Mouse (Mus musculus) urinary bladder, postnatal 36 days (tissue): Measurements from ENCODE around the gene Supt20.

ENCODE experiments used
- DNase-seq, 2 experiments: peaks; one replicate each; pipeline ENCODE4 v3.0.0; 2022; ENCODE audit warnings: low spot score in 2 of 2, mixed read lengths in 1 of 2

Gene Supt20

DNA sequence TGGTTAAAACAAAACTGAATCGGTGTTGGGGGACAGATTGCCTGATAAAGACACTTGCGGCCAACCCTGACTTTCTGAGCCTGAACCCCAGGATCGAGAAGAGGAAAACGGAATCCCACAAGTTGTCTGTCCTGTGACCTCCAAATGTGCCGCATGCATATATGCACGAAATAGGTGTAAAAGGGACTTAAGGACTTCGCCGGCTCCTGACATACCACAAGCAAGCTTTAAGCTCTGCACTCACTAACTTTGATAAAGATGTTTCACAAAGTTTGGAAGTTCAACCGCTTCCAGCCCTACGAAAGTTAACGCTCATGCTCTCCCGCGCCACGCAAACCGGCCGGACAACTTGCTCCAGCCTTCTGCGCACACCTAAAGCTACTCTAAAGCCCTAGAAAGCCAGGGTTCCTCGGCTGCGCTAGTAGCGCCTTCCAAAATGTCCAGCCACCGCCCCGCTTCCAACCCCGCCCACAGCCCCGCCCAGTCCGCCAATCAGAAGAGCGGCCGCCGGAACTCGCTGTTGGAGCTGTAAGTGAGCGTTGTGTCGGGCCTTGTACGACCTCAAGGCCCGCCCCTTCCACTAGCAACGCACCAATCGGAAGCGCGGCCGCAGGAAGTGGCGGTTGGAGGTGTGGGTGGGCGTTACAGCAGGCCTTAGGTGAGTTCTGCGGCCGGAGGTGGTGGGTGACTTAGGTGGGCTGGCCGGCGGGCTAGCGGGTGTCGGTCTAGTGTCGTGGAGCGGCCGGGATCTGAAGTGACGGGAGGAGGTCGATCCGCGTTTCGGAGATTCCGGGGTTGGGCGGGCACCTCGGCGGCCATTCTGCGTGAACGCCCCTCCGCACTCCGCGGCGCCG, at the start of gene Supt20:
Supt20 (plus strand) TSS at position 606 of the 854 bp plus-strand sequence.
- DNase-seq = peak; percentile 86 to 91

DNA sequence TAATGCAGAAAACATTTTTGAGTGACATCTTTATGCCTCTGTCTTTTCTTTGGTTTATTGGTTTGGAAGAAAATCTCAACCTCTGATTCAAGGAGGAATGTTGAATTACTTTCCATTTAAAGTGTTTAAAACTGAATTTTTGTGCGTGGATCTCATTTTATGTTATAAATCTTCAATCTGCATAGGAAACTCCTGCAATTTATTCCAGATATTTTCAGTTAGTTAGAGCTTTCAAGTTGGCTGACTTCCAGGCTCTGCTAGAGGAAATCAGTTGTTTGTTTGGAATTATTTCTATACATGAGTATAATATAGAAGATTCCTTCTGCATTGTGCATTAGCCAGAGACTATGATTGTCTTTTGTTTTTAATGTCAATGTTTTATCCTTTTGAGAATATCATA, 49.8 kb upstream of the Supt20 start:
- no peak for DNase-seq

DNA sequence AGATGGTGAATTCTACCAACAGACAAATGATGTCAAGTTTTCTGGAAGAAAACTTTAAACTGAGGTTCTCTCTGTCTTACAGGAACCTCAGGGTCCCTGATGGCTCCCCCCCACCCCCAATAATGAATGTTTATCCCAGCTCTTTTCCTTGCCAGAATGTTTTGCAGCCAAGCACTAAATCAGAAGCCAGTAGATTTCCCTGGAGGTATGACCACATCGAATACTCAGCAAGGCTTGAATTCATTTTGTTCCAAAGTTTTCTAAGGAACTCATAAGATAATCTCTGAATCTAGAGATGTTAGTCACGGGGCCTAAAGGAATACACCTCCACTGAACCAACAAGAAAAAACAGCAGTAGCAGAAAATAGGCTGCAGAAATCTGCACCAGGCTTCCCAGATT, 45.0 kb upstream of the Supt20 start:
- DNase-seq = peak in 1 of 2 experiments; percentile 15

DNA sequence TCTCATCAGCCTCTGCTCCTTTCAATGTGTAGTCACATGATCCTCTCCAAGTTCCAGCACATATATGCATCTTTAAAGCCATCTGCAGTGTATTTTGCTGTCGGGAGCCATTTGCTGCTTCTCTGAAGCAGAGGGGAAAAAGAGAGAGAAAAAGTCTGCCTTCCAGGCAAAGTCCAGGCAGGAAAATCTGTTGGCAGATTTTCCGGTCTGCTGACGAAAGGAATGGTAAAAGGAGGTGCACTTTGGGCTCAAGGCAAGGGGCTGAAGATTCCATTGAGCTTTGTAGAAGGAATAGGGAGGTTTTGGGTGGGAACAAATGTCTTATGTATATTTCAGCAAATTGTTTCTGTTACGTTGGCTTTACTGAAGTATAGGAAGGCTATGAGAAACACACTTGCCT, 41.0 kb upstream of the Supt20 start:
- no peak for DNase-seq

DNA sequence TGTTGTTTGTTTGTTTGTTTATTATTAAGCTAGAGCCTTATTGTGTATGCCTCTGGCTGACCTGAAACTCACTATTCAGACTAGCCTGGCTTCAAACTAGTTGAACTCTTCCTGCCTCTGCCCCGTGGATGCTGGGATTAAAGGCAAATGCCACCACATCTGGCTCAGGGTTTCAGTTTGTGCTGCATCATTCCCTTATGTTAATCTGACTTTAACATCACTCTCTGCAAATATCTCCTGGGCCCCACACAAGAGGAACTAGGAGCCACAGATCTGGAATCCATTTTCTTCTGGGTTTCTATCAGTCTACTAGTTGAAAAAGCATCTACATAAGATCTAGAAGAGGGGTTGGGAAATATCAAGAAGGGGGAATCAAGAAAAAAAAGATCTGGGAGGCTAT, 38.4 kb upstream of the Supt20 start:
- no peak for DNase-seq

DNA sequence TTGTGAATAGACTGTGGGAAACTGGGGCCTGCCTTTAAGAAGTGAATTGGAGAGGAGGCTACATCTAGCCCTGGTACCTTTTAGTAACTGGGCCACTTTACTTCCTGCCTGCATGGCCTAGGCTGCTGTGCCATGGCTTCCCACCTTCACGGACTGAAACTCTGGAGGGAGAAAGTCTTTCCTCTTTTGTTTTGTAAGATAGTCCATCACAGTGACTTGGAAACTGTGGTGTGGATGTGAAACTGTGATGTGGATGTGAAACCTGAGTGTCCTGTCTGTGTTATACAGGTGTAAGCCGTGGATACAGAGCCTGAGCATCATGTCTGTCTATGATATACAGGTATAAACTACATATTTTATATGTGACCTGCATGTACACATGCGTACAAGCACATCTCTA, 35.5 kb upstream of the Supt20 start:
- DNase-seq = no peak

DNA sequence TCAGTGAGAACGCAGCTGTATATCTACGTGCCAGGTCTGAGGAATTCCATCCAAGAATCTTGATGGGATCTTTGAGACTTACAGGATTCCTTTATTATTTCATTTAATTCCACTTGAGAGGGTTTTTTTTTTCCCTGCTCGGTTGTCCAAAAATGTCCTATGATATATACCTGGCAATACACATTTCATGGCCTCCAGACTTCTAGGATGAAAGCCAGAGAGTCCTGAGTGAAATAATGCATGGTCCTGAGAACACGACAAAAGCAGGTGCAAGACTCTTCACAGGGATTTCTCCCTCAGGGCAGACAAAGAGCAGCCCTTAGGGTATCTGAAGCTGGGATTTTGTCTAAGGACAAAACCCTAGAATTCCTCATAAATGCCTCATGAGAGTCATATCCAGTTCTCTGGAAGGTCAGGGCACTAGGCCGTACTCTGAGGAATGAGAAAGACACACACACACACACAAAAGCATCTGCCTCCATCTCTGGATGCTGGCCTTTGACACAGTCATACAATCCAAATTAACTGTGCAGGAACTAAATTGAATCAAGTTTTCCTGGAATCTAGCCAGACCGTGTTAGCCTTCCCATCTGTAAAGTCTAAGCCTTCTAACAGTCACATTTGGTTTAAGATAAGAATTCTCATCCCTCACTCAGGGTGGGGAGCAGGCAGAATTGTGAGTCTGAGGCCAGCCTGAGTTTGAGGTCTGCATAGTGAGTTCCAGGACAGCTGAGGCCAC, 34.5 kb upstream of the Supt20 start:
- DNase-seq = no peak

DNA sequence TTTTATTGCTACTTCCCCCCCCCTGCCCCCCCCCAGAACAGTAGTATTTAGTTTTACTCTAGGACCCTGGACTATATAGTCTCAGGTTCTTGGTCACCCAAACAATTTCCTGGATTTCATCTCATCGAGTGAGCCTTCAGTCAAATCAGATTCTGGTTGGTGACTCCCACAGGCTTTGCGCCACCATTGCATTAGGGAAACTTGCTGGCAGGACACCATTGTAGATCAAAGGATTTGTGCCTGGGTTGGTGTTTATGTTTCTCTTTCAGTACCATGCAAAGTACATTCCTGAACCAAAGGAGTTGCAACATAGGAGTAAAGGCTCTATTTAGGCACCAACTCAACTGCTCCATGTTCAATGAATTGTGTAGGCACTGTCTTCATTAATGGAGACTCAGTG, 32.9 kb upstream of the Supt20 start:
- no peak for DNase-seq

DNA sequence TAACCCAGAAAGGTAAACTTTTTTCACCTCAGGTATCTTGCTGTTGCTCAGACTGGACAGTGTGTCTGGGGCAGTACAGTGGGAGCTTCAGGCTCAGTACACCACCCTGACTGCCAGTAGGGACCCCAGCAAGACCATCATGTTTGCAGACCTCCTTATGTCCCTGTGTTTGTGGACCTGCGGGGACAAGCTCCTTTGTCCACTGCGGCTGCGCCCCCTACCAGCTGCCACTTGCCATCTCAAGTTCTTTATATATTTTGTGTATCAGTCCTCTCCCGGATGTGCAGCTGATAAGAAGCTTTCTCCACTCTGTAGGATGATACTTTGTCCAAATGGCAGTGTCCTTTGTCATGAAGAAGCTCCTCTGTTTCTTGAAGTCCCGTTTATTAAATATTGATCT, 30.2 kb upstream of the Supt20 start:
- no peak for DNase-seq

DNA sequence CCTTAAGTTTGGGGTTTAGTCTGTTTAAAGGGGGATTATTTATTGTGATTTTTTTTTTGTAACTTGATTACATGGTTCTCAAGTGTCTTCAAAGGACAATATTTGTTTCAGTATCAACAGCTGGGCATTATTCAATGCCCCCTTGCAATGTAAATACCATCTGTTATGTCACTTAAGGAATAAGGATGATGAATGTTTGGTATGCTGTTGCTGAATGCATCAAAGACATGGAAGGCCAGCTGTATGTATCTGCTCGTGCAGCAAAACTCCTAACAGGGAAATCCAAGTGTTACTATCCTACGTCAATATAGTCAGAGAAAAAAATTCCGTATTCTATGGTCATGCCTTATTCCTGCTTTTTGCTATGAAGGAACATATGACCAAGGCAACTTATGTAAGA, 24.5 kb upstream of the Supt20 start:
- no peak for DNase-seq

DNA sequence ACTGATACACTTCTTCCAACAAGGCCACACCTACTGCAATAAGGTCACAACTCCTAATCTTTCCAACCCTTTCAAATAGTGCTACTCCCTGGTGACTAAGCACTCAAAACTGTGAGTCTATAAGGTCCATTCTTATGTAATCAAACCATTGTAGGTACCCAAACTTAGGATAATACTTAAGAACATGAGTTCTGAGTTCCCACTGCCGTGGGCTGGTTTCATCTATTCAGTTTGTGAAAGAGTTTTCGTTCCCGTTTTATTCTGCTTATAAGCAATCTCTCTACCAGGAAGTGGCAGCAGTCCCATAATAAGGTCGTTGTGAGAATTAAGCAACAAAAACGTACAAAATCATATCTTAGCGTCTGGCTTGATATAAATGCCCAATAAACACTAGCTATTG, 23.9 kb upstream of the Supt20 start:
- DNase-seq = no peak

DNA sequence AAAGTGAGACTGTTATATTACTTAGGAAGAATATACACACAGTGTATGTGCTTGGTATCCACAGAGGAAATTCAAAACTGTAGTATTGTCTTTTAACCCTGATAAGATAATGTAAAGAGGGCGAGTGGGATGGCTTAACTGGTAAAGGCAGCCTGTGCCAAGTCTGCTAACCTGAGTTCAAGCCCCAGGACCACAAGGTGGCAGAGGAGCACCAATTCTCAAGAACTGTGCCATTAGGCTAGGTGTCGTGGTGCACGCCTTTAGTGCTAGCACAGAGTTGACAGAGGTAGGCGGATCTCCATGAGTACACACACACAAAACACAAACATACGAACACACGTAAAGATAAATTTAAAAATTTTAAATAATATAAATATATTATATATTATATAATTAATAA, 23.0 kb upstream of the Supt20 start:
- DNase-seq = no peak

DNA sequence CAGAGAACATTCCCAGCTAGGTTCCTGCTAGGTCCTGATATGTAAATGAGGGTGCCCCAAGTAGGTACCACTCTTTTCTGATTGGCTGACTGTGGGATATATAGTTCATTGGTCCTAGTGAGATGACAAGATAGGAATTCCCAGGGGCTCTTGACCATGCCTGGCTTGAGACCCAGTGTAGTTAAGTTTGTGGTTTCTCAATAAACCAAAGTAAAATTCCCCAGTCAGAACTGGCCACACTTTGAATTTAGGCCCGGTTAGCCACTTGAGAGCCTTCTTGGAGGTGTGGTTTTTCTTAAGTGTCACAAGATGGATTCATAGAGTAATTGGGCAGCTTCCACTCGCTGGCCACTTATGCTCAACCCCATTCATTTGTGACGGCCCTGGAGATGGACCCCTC, 20.5 kb upstream of the Supt20 start:
- DNase-seq = no peak

DNA sequence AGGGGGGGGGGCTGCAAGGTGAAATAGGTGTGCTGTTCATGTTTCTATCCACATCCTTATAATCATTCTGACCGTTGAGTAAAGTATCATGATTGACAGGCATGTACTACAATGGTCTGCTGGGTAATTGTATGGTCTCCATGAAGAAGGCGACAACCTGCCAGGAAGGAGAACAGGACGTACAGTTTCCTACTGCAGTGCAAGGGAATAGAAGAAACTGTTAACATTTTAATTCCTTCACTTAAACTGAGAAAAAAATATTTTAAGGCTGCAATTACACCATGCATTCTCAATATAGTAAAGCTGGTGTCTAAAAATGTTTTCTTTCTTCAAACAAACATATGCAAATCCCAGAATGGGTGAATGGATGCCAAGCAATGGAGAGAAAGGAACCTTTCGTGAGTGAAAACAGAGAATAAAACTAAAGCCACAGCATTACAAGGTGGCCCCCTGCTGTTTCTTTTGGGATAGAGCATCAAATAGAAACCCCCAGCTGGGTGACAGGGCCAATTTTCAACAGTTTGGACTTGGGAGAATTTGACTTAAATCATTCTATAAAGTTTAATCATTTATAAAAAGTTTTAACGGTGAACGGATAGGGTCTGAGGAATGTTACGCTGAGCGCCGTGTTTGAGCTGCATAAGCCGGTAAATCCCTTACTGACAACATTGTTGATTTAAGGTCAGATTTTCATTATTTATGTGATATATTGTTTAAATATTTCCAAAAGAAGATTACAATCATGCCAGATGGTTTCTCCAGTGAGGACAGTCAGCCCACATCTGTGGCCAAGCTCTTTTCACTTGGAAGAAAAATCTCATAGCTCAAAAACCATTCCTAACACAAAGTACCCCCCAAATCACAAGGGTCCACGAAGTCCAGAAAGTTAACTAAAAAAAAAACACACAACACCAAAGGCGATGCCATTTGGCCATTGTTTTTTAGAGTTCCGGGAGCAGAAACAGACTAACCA, 19.8 kb upstream of the Supt20 start:
- no peak for DNase-seq

DNA sequence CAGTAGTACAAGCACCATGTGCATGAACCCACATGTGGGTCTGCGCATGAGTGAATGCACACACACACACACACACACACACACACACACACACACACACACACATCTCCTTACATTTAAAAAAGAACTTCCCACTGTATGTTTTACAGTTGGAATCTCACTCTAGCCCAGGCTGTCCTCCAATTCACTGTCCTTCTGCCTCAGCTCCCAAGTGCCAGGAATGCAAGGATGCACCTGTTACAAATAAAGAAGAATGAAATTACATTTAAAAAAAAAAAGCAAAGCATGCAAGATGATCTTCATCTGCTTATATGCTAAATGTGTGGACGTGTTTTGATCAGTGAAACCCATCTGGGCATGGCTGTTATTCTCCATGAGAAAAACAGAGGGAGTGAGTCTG, 15.8 kb upstream of the Supt20 start:
- no peak for DNase-seq

DNA sequence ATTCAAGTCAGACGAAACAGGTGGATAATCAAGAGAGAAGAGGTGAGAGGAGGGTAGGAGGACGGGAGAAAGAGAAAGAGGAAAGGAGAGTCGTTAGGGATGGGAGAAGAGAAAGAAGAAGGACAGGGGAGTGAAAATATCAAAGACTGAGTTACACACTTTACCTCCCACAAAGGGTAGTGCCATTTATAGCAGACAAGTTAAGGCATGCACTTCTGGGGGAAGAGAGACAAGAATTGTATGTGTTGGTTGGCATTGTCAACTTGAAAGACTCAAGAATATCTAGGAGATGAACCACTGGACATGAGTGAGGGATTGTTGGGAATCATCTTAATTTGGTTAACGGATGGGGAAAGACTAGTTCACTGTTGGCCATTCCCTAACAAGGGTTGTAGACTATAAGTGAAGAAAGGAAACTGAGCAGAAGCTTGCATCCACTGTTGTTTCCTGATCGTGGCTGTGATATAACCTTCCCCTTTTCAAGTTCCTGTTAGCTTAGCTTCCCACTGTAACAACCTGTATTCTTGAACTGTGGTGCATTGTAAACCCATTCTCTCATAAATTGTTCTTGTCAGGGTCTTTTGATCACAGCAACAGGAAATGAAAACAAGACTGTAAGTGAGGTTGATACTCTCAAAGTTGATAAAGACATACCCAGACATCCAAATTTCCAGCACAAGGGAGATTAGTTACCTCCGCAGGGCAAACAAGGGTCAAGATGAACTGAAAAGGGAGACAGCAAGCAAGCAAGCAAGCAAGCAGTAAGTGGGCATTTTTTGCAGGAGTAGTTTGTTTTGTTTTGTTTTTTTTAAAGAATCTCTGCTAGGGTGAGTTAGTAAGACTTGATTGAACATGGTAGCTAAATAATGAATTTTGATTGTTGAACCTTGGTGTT, 11.1 kb upstream of the Supt20 start:
- DNase-seq = no peak

DNA sequence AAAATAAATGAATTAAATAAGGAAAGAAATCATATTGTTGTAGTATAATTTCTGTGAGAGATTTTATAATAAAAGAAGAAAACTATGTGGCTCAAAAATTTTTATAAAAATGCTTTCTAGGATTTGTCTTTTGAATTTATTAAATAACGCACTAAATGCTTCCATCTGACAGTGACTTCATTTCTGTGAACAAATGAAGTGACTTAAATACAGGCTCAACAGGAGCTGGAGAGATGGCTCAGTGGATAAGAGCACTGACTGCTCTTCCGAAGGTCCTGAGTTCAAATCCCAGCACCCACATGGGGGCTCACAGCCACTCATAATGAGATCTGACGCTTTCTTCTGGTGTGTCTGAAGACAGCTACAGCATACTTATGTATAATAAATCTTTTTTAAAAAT, 7.4 kb upstream of the Supt20 start:
- DNase-seq = no peak

DNA sequence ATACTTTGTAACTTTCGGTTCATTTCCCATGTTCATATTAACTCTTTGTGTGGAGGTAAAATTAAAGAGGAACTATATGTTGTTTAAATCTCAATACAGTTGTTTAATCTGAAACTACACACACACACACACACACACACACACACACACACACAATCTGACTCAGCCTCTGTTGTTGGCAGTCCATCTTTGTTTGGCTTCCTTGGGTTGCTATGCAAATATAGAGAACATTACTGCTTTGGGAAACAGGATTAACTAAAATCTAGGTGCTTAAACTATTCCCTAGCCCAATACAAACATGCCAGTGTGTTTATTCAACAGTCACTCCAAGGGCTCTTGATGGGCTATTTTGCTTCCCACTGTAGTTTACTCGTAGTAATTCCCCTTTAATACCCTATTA, 5.4 kb upstream of the Supt20 start:
- no peak for DNase-seq

DNA sequence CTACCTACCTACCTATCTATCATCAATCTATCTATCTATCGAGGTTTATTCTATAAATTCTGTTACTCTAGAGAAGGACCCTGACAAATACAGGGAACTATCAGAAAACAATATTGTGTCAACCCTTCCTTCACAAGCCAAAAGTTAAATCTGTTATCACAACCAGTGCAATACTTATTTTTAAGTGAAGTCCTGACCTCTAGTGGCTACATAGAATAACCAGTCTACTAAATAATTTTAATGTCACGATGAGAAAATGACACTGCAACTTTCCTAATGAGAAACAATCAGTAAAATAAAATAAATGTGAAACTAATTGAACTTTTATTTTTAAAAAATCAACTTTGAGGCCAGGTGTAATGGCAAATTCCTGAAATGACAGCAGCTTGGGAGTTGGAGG, 3.5 kb upstream of the Supt20 start:
- no peak for DNase-seq

DNA sequence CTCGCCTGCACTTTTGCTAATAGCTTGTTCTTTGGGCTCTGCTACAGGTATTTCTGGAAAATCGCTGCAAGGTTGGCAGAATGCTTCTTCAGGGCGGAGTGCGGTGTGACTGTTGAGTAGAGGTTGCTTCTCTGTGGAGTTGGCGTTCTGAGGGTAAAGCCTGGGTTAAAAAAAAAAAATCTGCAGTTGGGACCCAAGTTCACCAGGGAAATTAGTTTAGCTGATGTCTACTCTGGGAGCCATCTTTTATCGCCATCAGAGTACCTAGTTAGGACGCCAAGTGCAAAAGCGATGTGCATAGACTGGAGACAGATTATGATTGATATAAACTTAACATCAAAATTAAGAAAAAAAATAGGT, 429 bp downstream of the Supt20 start:
- no peak for DNase-seq

DNA sequence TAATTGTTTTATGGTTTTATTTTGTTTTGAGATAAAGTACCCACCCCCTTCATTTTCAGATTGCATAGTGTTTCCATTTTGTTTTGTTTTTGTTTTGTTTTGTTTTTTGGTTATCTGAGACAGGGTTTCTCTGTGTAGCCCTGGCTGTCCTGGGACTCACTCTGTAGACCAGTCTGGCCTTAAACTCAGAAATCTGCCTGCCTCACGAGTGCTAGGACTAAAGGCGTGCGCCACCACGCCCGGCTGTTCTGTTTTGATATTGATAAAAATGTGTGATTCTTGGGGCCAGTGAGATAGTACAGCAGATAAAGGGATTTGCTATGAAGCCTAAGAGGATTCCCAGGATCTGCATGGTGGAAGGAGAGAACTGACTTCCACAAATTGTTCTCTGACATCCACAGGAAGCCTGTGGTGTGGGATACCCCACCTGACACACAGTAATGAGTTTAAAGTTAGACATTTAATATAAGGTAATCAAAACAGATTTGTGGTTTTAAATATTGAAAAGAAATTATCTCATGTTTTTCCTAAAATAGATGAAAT, 7.2 kb downstream of the Supt20 start:
- DNase-seq = no peak
